Mouse (Mus musculus): ENCODE measurements around the gene Ralgps2.

Ralgps2 gene

DNA sequence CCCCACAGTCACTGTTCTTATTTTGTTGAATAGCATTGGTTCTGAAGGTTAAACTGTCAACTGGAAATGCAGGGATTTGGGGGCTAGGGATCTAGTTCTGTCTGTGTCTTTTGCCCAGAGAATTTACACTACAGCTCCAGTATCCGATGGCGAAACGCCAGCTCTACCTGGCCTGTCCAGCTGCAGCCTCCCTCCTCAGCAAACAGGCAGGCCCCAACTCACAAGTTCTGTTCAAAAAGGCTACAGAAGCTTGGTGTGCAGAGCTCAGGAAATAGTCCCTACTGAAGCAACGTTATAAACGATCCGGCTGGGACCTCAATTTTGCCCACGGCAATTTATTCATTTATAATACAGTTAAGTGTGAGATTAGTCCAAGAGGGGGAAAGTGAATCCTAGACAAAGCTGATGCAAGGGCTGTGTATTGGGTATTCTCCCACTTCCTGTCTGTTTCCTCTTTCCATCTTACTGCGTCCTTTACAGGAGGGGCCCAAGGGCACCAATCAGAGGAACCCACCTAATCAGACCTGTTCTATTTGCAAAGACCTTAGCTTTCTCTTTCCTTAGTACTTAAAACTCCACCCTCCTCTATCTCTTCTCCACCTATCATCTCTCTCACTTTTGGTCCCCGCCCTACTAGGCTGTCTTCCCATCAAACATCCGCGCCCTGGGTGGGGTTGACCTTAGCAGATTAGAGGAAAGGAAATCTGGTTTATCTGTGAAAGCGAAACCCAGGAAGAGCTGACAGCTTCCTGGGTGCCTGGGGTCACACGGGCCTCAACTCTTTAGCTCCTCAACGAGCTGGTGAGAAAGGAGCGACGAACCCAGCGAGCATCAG lies 16.7 kb upstream of the Ralgps2 start:
- no peak for DNase-seq (ENCODE audit: low spot score)

GRCm38 (mm10) chr1:156954216-156954615 lies 14.8 kb upstream of the Ralgps2 start:
- no peak for DNase-seq (ENCODE audit: low spot score)

- no peak for DNase-seq (ENCODE audit: low spot score)
Measured at GRCm38 (mm10) chr1:156950354-156950753, 10.9 kb upstream of the Ralgps2 start.

GRCm38 (mm10) chr1:156940584-156940983 lies 1.2 kb upstream of the Ralgps2 start:
- no peak for DNase-seq (ENCODE audit: low spot score)

GRCm38 (mm10) chr1:156940142-156940522 lies 706 bp upstream of the Ralgps2 start:
- DNase-seq (ENCODE audit: low spot score) = no peak

GRCm38 (mm10) chr1:156938705-156939242 lies 652 bp downstream of the Ralgps2 start:
- DNase-seq (ENCODE audit: low spot score) = no peak

GRCm38 (mm10) chr1:156937436-156937835 lies 2.0 kb downstream of the Ralgps2 start:
- no peak for DNase-seq (ENCODE audit: low spot score)

GRCm38 (mm10) chr1:156933712-156934111 lies 5.7 kb downstream of the Ralgps2 start:
- no peak for DNase-seq (ENCODE audit: low spot score)

GRCm38 (mm10) chr1:156932036-156932774 lies 7.2 kb downstream of the Ralgps2 start:
- DNase-seq (ENCODE audit: low spot score) = no peak

GRCm38 (mm10) chr1:156931106-156931870 lies 8.1 kb downstream of the Ralgps2 start:
- DNase-seq (ENCODE audit: low spot score) = no peak

DNA sequence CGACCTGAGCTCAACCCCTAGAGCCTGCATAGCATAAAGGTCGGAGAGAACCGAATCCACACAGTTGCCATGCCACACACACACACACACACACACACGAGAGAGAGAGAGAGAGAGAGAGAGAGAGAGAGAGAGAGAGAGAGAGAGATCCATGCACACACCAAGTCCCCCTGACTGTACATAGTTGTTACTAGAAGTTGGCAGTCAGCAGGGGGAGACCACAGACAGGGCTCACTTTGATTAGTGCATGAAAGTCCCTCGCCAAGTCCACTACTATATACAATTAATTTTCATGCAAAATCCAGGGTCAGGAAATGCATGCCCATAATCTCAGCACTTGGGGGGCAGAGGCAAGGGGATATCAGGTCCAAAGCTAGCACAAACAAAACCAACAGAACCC lies 9.2 kb downstream of the Ralgps2 start:
- no peak for DNase-seq (ENCODE audit: low spot score)

DNA sequence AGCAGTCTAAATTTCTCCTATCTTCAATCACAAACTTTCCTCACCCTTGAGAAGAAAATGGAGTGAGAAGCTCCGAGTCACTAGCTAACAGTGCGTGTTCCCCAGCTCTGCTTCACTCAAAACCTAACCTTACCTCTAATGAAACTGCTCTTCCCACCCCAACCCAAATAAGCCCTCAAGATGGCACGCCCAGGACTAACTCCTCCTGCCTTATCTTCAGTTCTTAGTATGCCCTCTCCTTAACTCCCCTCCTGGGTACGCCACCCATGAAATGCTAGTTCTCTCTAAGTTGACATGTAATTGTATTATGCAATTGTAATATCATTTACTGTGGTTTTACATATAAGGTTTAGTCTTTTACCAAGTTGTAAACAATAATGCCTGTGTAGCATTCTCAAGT lies 11.2 kb downstream of the Ralgps2 start:
- no peak for DNase-seq (ENCODE audit: low spot score)

- DNase-seq (ENCODE audit: low spot score) = no peak
Measured at GRCm38 (mm10) chr1:156923511-156923910, 15.9 kb downstream of the Ralgps2 start.

GRCm38 (mm10) chr1:156922921-156923320 lies 16.5 kb downstream of the Ralgps2 start:
- no peak for DNase-seq (ENCODE audit: low spot score)

GRCm38 (mm10) chr1:156921290-156921994 lies 18.0 kb downstream of the Ralgps2 start:
- no peak for DNase-seq (ENCODE audit: low spot score)

DNA sequence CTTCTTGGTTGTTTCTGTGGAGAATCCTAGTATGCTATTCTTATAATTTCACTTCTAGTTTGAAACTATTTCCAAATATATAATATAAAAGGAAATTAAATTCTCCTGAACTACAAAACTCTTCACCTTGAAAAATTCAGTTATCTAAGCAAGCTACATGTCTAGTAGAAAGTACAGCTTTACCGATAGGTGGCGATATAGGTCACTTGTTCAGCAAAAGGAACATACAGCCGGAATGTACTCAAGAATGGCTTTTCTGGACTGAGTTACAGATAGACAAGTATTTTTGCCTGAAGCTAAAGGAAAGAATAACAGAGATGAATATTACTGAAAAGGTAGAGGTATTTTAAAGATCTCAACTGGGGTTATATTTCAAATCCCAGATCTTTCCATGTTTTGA lies 22.0 kb downstream of the Ralgps2 start:
- DNase-seq (ENCODE audit: low spot score) = peak; percentile 61

DNA sequence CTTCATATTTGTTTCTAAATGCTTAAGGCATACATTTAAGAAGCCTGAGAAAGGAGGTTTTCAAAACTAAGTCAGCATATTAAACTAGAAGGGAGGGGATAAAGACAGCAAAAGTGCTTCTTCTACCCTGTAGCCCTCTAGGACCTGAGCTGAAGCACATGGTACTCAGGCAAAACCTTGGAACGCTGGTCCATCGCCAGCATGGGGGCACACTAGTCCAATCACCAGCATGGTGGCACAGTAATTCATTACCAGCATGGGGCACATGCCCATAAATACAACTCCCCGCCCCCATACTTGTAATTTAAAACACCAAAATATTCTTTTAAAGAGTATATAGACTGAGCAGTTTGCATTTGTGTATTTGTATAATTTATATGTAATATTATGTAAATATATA lies 23.1 kb downstream of the Ralgps2 start:
- DNase-seq (ENCODE audit: low spot score) = no peak

GRCm38 (mm10) chr1:156914942-156915341 lies 24.5 kb downstream of the Ralgps2 start:
- DNase-seq (ENCODE audit: low spot score) = no peak

DNA sequence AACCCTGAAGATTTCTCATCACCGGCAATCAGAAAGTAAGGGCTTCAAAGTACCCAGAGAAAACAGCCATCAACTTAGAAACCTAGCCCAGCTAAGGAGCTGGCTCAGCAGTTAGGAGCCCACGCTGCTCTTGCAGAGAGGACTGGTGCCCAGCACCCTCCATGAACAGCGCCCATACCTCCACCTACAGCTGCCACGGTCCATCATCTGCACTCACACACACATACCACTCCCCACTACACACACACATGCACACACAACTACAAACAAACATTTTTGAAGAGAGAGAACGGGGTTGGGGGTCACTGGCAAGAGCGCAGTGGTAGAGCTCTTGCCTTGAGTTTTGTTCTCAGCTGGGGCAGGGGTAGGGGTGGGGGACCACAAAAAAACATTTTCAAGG lies 26.2 kb downstream of the Ralgps2 start:
- no peak for DNase-seq (ENCODE audit: low spot score)

DNA sequence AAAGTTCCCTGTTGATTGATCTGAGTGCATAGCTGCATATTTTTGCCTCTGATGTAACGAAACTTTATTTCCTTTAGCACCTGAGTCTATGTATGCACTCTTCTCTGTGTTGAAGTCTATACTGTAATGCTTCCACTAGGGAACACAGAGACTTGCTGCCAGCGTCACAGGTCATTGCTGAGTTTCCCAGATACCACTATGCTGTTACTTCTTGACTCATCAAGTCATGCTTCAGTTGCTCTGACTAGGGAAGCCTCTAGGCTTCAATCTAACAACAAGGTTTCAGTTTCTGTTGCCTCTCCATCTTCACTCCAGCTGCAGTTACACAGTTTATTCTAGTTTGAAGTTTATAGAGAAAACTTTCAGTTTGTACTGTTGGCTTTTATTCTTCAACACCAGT lies 28.5 kb downstream of the Ralgps2 start:
- DNase-seq (ENCODE audit: low spot score) = no peak

GRCm38 (mm10) chr1:156909866-156910265 lies 29.6 kb downstream of the Ralgps2 start:
- peak; percentile 18 for DNase-seq (ENCODE audit: low spot score)

DNA sequence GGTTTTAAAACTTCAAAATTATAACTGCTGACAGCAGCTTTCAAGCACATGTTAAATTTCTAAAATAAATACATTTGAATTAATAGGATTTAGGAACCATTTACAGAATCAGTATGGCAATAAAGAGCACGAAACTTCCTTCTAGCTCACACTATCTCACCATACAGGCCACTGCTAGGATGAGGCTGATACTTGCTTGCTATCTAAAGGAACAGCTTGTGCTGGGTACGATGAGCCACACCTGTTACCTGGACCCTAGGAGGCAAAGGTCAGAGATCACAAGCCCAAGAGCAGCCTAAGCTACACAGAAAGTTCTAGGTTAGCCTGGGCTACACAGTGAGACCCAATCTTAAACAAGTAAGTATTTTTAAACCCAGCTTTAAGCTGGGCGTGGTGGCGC lies 30.2 kb downstream of the Ralgps2 start:
- DNase-seq (ENCODE audit: low spot score) = no peak
